Mouse (Mus musculus): ENCODE results near the gene Diaph2.
"Not testable (repeated sequence)": the region's sequence is repeated elsewhere in the genome, so short reads cannot be mapped to it uniquely, and the experiment has no call there.

Diaph2 gene

DNA sequence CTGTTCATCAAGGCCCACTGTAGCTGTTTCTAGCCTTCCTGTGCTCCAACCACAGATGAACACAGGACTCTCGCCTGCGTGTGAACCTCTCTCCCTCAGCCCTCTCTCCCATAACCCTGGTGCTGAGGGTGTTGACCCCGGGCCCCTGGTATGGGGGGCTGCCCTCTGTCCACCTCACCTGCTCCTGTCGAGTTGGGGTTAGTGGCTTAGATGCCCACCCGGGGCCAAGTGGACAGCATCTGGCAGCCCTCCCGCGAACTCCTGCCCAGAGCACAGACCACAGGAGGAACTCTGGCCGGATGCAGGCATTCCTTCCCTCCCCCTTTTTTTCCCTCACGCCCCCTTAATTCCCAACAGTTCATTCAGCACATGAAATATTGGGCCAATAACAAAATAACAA, 537.5 kb downstream of the Diaph2 start:
- DNase-seq (ENCODE audit: low read depth) = no peak

DNA sequence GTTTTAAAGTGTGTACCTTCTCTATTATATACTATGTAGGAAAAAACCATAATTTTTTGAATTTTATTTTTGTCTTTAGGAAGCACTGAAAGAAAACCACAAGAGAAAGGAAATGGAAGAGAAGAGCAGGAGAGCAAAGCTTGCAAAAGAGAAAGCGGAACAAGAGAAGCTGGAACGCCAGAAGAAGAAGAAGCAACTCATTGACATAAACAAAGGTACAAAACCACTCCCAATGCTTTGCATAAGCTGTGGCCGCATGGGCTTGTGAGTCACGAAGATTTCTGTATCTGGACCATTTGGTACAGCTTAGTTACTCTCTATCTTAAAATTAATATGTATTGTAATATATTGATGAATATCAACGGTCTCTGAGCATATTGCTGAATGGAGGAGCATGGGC, 540.2 kb downstream of the Diaph2 start:
- DNase-seq (ENCODE audit: low read depth) = no peak

DNA sequence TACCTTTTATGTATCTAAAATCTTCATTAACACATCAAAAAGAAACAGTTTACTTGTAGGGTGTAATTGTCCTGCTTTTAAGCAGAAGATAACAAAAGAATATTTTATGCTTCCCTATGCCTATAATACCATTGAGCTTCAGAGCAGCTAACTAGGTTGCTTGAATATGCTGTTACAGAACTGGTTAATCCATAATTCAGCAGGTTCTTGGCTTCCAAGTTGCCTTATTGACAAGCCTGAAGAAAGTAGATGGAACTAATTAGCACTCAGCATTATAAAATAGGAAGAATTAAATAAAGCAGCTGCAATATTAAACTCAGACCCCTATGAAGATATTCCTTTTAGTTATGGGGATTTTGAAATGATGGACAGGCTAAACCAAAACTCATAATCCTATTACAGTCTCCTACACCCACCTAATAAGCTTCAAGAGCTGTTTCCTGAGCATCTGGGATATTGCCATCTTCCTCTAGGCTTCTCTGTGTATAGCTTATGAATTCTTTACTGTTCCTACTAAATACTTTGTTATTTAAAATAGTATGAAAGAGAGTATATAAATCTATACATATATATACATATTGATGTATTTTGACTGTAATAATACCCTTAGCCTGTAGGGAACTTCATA, 601.4 kb downstream of the Diaph2 start:
- DNase-seq (ENCODE audit: low read depth) = no peak

DNA sequence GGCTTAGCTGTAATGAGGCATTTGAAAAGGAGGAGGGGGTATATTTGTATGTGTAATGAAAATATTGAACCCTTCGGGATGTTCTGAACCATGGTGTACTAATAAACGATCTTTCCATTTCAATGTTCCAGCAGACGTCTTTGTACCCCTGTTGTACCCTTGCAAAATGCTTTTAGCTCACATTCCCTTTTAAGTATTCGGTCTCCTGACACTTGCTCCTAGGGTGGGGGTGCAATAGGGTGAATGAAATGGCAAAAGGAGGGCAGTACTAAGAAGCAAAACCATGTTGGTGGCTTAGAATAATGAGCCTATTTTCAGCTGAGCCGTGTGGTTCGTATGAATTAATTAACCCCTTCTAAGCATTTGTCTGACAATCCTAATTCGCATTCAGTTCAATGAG, 601.9 kb downstream of the Diaph2 start:
- no peak for DNase-seq (ENCODE audit: low read depth)

DNA sequence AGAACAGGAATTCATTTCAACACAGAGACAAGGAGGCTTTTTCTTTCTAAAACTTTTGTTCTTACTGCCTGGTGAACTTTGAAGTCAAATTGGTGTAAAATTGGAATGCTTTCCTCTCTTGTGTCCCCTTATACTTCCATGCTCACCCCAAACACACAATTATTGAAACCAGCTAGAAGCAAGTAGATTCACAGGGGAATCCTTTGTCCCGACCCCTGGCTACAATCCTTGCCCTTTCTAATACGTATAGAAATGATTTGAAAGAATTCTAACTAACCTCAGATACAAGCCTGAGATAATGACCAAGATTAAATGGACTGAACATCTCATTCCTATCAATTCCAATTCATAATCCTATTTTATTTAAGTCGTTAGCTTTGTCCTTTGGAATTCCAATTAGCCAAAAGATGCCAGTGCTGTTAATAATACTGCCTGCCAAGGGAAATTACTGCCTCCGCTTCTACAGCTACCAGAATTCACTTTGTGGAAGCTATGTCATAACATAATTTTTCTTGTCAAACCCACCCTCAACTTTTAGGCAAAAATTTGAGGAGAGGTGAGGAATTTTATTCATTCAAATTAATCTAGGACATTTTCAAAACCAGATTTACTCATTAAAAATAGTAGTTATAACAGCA, 644.1 kb downstream of the Diaph2 start:
- no peak for DNase-seq (ENCODE audit: low read depth)

DNA sequence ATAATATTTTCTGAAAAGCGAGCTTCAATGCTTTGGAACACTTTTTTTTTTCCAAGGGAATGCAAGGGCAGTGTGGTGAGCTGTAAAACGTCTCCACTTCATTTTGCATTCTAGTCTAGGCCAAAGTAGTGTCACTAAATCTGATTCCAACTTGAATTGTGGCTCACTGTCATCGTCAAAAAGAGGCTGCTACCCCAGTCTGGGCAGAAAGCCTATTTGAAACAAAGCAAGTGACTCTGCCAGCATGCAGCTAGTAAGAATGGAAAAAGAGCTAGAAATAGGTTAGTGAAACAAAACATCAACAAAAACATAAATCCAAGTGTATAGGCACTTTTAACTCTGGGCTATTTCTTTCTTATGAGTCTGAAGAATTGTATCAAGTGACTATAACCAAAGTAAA, 653.7 kb downstream of the Diaph2 start:
- no peak for DNase-seq (ENCODE audit: low read depth)

DNA sequence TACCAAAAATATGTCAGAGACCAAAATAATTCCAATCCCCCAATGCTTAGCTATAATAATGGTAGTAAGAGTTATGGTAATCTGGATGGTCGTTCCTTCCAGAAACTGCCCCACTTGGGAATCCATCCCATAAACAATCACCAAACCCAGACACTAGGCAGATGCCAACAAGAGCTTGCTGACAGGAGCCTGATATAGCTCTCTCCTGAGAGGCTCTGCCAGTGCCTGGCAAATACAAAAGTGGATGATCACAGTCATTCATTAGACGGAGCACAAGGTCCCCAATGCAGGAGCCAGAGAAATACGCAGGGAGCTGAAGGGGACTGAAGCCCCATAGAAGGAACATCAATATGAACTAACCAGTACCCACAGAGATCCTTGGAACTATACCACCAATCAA, 657.9 kb downstream of the Diaph2 start:
- not testable (repeated sequence) for DNase-seq (ENCODE audit: low read depth)

DNA sequence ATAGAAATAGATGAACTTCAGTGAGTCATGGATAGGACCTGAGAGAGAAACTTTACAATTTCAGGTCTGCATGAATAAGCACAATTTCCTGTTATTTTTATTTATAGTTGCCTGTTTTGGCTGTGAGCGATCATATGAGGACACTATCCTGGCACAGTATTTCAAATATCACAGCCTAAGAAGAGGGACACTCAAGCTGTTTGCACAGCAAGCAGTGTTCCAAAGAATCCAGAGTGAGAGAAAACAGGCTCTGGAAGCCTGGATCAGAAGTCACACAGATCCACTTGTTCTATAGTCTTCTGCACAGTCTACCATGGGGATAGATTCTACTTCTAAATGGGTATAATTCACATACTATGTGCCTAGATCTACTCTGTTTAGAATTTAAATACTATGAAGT, 659.4 kb downstream of the Diaph2 start:
- no peak for DNase-seq (ENCODE audit: low read depth)

DNA sequence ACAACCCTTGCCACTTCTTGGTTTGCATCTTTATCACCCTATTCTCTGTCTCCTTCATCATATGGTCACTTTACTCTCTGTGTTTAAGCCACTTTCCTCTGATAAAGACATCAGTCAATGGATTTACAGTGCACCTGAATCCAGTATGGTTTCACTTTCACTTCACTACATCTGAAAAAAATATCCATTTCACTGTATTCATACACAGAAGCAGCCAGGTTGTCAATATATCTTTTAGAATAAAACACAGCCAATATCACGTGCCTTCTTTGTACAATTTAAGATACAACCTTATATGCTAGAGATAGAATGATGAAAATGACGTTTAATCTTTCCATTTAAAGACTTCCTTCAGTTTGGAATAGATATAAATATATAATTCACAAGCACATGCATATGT, 673.6 kb downstream of the Diaph2 start:
- DNase-seq (ENCODE audit: low read depth) = peak; percentile 8

DNA sequence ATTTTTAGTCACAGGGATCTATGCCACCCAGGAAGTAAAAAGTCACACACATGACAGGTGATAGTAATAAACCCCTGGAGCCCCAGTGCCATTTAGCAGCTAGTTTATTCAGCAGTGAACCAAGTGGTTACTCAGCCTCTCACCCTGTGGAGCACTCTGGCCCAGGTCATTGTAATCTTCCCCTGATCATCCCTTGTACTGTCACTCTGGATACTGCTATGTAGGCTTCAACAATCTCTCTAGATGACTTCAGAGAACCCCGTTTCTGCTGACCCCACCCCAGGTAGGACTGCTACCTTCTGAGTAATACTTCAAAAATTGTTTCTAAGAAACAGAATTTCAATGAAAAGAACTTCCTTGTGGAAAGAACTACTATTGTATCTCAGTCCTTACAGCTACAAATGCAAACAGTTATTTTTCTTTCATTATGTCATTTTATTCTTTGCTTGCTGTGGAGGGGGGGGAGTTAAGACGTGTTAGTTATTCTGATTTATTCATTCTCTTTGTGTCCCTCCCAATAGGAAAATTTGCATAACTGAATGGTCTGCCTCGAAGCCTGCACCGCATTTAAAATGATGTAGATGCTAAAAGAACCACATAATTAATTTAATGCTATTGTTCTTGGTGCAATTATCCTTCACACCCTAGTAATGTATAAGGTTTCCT, 702.4 kb downstream of the Diaph2 start:
- no peak for DNase-seq (ENCODE audit: low read depth)

DNA sequence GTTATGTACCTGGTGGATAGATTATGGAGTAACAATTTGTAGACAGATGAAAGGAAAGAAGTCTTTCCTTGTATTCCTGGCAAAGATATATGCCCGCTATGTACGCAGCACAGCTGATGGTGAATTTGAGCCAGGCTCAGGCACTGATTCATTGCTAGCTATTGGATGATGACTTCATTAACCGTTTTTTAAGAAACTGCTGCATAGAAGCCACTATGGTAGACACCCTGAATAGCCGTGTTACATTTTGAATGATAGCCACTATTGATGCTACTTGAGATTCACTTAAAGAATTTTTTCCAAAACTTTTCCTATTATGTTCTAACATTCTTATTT, 702.9 kb downstream of the Diaph2 start:
- no peak for DNase-seq (ENCODE audit: low read depth)

DNA sequence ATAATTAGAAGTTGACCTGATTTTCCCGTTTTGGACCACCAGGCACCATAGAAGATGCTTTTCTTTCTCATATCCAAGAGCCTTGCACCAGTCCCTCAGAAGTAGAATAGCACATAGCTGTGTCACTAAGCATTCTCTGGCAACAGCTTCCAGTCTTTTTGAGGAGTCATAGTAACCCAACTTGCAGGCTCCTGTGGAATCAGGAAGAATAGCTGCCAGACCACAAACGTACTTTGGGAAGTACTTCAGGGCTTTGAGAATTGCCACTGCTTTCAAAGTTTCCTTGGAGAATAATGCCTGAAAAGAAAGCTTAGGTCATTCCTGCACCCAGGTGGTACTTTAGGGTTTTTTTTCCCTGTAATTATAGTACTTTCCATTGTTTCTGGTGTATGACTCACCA, 723.6 kb downstream of the Diaph2 start:
- no peak for DNase-seq (ENCODE audit: low read depth)

DNA sequence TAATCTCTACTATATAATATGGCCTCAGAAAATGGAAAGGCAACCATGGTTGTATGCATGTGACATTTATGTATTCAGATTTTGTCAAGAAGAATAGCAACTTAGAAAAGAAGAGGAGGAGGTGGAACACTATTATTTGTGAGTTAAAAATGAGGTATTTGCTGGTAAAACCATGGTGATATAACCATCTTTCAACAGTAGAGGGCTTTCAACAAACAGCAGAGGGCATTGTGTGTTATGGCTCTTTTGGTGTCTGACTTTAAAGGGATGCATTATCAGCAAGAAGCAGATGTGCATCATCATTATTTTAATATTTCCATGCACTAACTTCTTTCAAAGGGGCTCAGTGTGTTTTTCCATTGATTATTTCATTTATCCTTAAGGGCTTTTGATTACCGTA, 731.3 kb downstream of the Diaph2 start:
- peak; percentile 4 for DNase-seq (ENCODE audit: low read depth)

DNA sequence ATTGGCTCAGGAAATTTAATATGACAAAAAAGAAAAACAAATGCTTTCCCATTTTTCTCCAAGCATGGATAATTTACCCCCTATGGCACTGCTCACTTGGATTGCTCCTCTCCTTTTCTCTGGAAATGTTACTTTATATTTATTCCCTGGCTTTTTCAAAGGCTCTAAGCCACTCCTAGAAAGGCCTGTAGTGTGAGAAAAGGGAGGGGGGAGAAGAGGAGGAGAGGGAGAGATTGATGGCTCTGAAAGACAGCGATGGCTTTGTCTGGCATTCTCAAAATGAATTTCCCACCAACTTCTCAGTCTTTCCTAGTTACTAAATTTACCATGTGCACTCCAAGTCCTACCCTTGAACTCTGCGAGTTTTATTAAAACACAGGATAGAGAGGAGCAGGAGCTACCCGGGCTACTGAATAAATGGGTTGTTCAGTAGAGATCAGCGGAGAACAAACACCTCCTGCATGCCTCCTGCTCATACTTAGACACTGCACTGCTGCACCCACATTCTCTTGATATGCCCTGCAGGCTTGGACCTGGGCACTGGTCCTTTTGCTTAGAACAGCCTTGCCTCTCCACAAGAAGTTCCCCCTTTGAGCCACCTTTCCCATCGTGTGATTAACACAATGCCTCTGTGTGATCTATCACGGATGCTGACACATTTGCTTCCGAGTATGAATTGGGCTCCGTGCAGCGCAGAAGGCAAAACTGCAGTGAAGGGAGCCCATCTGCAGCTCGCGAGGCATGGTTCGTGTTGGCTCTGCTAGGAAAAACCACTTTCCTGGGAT, 753.3 kb downstream of the Diaph2 start:
- DNase-seq (ENCODE audit: low read depth) = no peak

DNA sequence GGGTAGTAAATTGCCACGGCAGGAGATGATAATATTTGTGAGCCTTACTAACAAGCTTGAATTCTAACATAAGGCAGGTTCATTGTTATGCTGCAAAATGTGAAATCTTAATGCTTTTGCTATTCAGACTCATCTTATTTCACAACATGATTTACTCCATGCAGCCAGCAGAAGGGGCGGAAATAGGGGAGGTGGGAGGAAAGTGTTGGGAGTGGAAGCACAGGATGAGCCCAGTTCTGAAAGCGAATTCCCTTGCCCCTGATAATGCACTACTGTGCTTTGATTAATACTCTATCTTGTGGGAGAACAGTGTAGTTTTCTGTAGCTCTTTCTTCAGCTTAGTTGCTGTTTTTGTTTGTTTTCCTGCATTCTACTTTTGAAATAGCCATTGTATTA, 753.9 kb downstream of the Diaph2 start:
- no peak for DNase-seq (ENCODE audit: low read depth)

DNA sequence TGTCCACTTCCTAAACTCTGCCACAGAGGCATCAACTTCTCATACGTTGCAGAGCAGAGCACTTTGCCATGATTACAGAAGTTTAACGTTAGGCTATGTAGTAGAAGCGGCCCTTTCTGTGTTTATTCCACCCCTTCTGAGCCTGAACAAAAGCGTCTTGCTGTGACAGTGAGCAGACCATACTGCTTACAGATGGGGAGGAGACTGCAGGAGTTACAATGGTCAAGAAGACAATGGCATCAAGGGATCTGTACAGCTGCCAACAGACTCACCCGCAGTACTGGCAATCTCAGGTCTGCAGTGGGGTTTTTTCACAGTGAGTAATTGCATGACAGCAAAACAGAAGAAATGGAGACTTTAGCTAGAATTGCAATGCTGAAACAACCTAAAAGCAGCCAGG, 756.1 kb downstream of the Diaph2 start:
- no peak for DNase-seq (ENCODE audit: low read depth)

Measured in induced T-regulatory cell, adult 2 months (primary cell).